ENCODE assay signal across 8 mouse cellular contexts in the genomic region with DNA sequence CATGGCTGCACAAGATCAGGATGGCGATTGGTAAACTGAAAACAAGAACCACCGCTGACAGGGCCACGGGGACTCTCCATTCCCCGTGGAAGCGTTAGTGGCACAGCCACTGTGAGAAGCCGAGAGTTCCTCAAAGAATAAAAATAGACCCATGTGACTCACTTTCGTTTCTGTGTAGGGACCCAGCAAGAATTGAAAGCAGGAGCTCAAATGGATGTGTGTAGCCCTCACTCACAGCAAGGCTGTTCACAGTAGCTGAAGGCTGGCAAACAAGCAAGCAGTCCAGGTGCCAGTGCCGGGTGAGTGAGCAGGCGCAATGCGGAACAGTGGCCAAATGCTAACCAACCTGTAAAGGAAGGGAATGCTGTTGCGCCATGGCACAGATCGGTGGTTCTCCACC. TPM values are rescaled to one million over a fixed set of nuclear protein-coding genes. Genes with fewer than 3 reads are reported as not detected.
DNase-seq lines count a peak whose midpoint lies in the region; ATAC-seq and TF ChIP-seq lines count a peak whose summit lies in the region.

No protein-coding gene starts in this region.

- ATAC-seq in midbrain, postnatal 0 days (ENCODE audit: low FRiP score): no peak
- ATAC-seq in common myeloid progenitor, adult 5-6 weeks (replicated peaks; ENCODE audit: low read depth, poor library complexity, severe bottlenecking): peak; percentile 73
- ATAC-seq in midbrain, embryonic 11.5 days (ENCODE audit: low FRiP score): no peak

- H3K27ac ChIP-seq in midbrain, postnatal 0 days (ENCODE audit: low read depth, low read length): no peak overlapping the region
- no peak overlapping the region for H3K27ac ChIP-seq in midbrain, embryonic 10.5 days (replicated peaks)
- peak overlapping the region; percentile 93 for H3K27ac ChIP-seq in layer of hippocampus, adult 2 months
- no peak overlapping the region for H3K27ac ChIP-seq in midbrain, embryonic 11.5 days (ENCODE audit: low read depth, low read length)

- no peak overlapping the region for H3K9ac ChIP-seq in midbrain, postnatal 0 days (replicated peaks; ENCODE audit: low read length, poor library complexity, severe bottlenecking)
- no peak overlapping the region for H3K9ac ChIP-seq in midbrain, embryonic 11.5 days (ENCODE audit: low read length)

- H3K27me3 ChIP-seq in midbrain, postnatal 0 days (ENCODE audit: insufficient read depth, low read length): no peaks in the 10 kb centered on the region
- no peaks in the 10 kb centered on the region for H3K27me3 ChIP-seq in midbrain, embryonic 10.5 days (ENCODE audit: low read depth, poor library complexity, severe bottlenecking)
- no peaks in the 10 kb centered on the region for H3K27me3 ChIP-seq in midbrain, embryonic 11.5 days (ENCODE audit: control insufficient read depth, insufficient read depth, low read length)

- TF ChIP-seq CTCF in midbrain, postnatal 0 days (IDR thresholded peaks at IDR 0.05): no peak
- no peak for TF ChIP-seq CTCF in layer of hippocampus, adult 2 months (conservative IDR thresholded peaks at IDR 0.05)

- peak; percentile 35 for DNase-seq in midbrain, postnatal 0 days (ENCODE audit: low spot score)
- DNase-seq in midbrain, embryonic 10.5 days (ENCODE audit: low spot score): no peak
- DNase-seq in layer of hippocampus, adult 2 months (ENCODE audit: low spot score in 2 of 2): peak in 1 of 2 experiments; percentile 42
- DNase-seq in right cerebral cortex, postnatal 14 days: peak; percentile 18
- DNase-seq in ovary, postnatal 36 days (ENCODE audit: low spot score): no peak
- DNase-seq in thymus, postnatal 36 days: no peak
- no peak for DNase-seq in midbrain, embryonic 11.5 days (ENCODE audit: low spot score, missing footprints)

- no peak overlapping the region for H3K4me3 ChIP-seq in midbrain, postnatal 0 days (ENCODE audit: low read depth, low read length)
- no peak overlapping the region for H3K4me3 ChIP-seq in midbrain, embryonic 10.5 days
- H3K4me3 ChIP-seq in layer of hippocampus, adult 2 months: peak overlapping the region; percentile 31; the same call in 1 of the 2 replicates
- no peak overlapping the region for H3K4me3 ChIP-seq in midbrain, embryonic 11.5 days (ENCODE audit: low read depth, low read length)

- H3K4me2 ChIP-seq in midbrain, postnatal 0 days (ENCODE audit: low read depth, low read length, poor library complexity, severe bottlenecking): no peak overlapping the region
- H3K4me2 ChIP-seq in midbrain, embryonic 11.5 days: no peak overlapping the region

- H3K4me1 ChIP-seq in midbrain, postnatal 0 days (ENCODE audit: insufficient read depth, low read length): no peaks in the 10 kb centered on the region; the same call in 1 of the 2 replicates
- H3K4me1 ChIP-seq in midbrain, embryonic 10.5 days: peaks cover 13% of the 10 kb centered on the region
- H3K4me1 ChIP-seq in midbrain, embryonic 11.5 days (ENCODE audit: control insufficient read depth, insufficient read depth, low read length): peaks cover 3% of the 10 kb centered on the region; the same call in 1 of the 2 replicates

- 79% methylated on average over 12 of the region's 12 CpGs for WGBS in midbrain, postnatal 0 days
- WGBS in midbrain, embryonic 10.5 days: 88% methylated on average over 12 of the region's 12 CpGs
- 88% methylated on average over 12 of the region's 12 CpGs for WGBS in midbrain, embryonic 11.5 days

- H3K36me3 ChIP-seq in midbrain, postnatal 0 days (ENCODE audit: insufficient read depth, low read length): no peaks in the 10 kb centered on the region
- H3K36me3 ChIP-seq in midbrain, embryonic 10.5 days: no peaks in the 10 kb centered on the region
- no peaks in the 10 kb centered on the region for H3K36me3 ChIP-seq in midbrain, embryonic 11.5 days (ENCODE audit: control insufficient read depth, insufficient read depth, low read length)

- no peaks in the 10 kb centered on the region for H3K9me3 ChIP-seq in midbrain, postnatal 0 days (ENCODE audit: low read length)
- H3K9me3 ChIP-seq in midbrain, embryonic 10.5 days (replicated peaks): no peaks in the 10 kb centered on the region
- H3K9me3 ChIP-seq in midbrain, embryonic 11.5 days (ENCODE audit: control insufficient read depth, low read length): no peaks in the 10 kb centered on the region

RNA-seq across cellular contexts. Expression of a gene that starts 36.4 kb away (rescaled TPM):
- 1.7 and 1.8 TPM in 2 replicates for total RNA-seq in midbrain, postnatal 0 days (2014; rRNA removed)
- polyA plus RNA-seq in midbrain, postnatal 0 days (2015; fragmentation: Nextera tagmentation; extraction: Ambion mirVana): 0.76 and 0.85 TPM in 2 replicates
- polyA plus RNA-seq in midbrain, embryonic 10.5 days (2016; fragmentation: Nextera tagmentation; extraction: Ambion mirVana): 2.2 and 2.6 TPM in 2 replicates
- total RNA-seq in common myeloid progenitor, adult 5-6 weeks (2017): 0.73 and 1.0 TPM in 2 replicates
- total RNA-seq in layer of hippocampus, adult 2 months (2021): 10 to 100 TPM in 1 of 2 experiments, 1 to 10 TPM in 1; 8.4 to 11.2 TPM
- polyA plus RNA-seq in midbrain, embryonic 11.5 days (2014; fragmentation: Nextera tagmentation; extraction: Ambion mirVana): 1.2 and 2.5 TPM in 2 replicates

Comparison
In these comparisons a context has a peak if more than half of its experiments do, and no peak if none do; other contexts are left out.
1. DNase-seq: peak in midbrain, postnatal 0 days (single experiment) and right cerebral cortex, postnatal 14 days (single experiment); none in midbrain, embryonic 10.5 days (single experiment), ovary, postnatal 36 days (single experiment), thymus, postnatal 36 days (0 of 2) and midbrain, embryonic 11.5 days (single experiment).